Mouse (Mus musculus) spleen, adult 2 months (tissue): ENCODE measurements around the gene Actrt2. TPM values are rescaled to one million over a fixed set of nuclear protein-coding genes. Genes with fewer than 3 reads are reported as not detected.

Experiments used
- DNase-seq, 2 experiments: peaks; one replicate each; pipeline versions ENCODE4 v3.0.0 to v3.0.0-alpha.2; 2012 to 2021; ENCODE audit warnings: low spot score in 2 of 2, low read depth in 1 of 2
- H3K27ac ChIP-seq: fragments of 200-500 bp; 2 replicates; pipeline ENCODE4 v1.5.1; 2012; ENCODE audit warnings: low read length, inconsistent platforms; ENCODE audit not compliant: insufficient read depth
- H3K27me3 ChIP-seq: fragments of 200-500 bp; 2 replicates; pipeline ENCODE4 v1.6.1; 2012; ENCODE audit warnings: mild to moderate bottlenecking, moderate library complexity, low read length, inconsistent platforms; ENCODE audit not compliant: control insufficient read depth, insufficient read depth
- H3K36me3 ChIP-seq: fragments of 200-500 bp; 2 replicates; pipeline ENCODE4 v1.6.1; 2012; ENCODE audit warnings: mild to moderate bottlenecking, low read length, inconsistent platforms; ENCODE audit not compliant: control insufficient read depth, insufficient read depth
- H3K4me1 ChIP-seq: fragments of 200-500 bp; 2 replicates; pipeline ENCODE4 v1.6.1; 2011; ENCODE audit warnings: inconsistent platforms; ENCODE audit not compliant: control insufficient read depth, insufficient read depth, insufficient read length
- H3K4me3 ChIP-seq: fragments of 200-500 bp; 2 replicates; pipeline ENCODE4 v1.5.1; 2011; ENCODE audit warnings: mild to moderate bottlenecking, inconsistent platforms; ENCODE audit not compliant: insufficient read depth, insufficient read length; ENCODE audit errors: extremely low read depth
- CTCF ChIP-seq: fragments of 200-500 bp; IDR thresholded peaks from 2 replicates; pipeline ENCODE4 v1.5.1; 2011; ENCODE audit warnings: mild to moderate bottlenecking, inconsistent platforms; ENCODE audit not compliant: insufficient read depth, insufficient read length, insufficient replicate concordance; ENCODE audit errors: extremely low read depth
- POLR2A ChIP-seq: fragments of 200-500 bp; IDR thresholded peaks from 2 replicates; pipeline ENCODE4 v1.6.1; 2011; ENCODE audit warnings: low read depth, low read length, inconsistent platforms
- WGBS: fragments of 180-500 bp; shearing (Covaris S2); methylation state at CpG from one replicate; pipeline ENCODE4 v1.1.7; 2018; 5-methylcytosine and 5-hydroxymethylcytosine counted together
- polyA plus RNA-seq: library from polyadenylated mRNA; depleted of rRNA; stranded (reverse); fragments of >200 nt; gene quantifications from 2 replicates; pipeline ENCODE4 v1.2.3, GENCODE M21; 2012; rRNA removed

Actrt2 gene
- polyA plus RNA-seq, 1 experiment: not detected

GRCm38 (mm10) chr4:154625710-154626109 lies 42.0 kb downstream of the Actrt2 start:
- no peak overlapping the region for H3K27ac ChIP-seq
- no peaks in the 10 kb centered on the region for H3K36me3 ChIP-seq
- TF ChIP-seq CTCF: no peak
- WGBS: 90% methylated on average over 14 of the region's 14 CpGs
- DNase-seq: no peak
- H3K4me3 ChIP-seq: no peak overlapping the region
- H3K27me3 ChIP-seq: no peaks in the 10 kb centered on the region
- H3K4me1 ChIP-seq: no peaks in the 10 kb centered on the region

- no peak overlapping the region for H3K27ac ChIP-seq
- H3K4me1 ChIP-seq: no peaks in the 10 kb centered on the region
- no peak for DNase-seq
- no peak overlapping the region for H3K4me3 ChIP-seq
- 91% methylated on average over 3 of the region's 3 CpGs for WGBS
- no peaks in the 10 kb centered on the region for H3K27me3 ChIP-seq
- TF ChIP-seq CTCF: no peak
- TF ChIP-seq POLR2A: no peak
- no peaks in the 10 kb centered on the region for H3K36me3 ChIP-seq
Observed at GRCm38 (mm10) chr4:154623241-154623640, 44.4 kb downstream of the Actrt2 start.

- Histone ChIP-seq H3K36me3 (no peaks in the 10 kb centered on the region), H3K27ac (no peak overlapping the region), H3K4me3 (no peak overlapping the region), H3K27me3 (no peaks in the 10 kb centered on the region), H3K4me1 (no peaks in the 10 kb centered on the region)
- WGBS: 83% methylated on average over 4 of the region's 4 CpGs
- TF ChIP-seq CTCF (no peak), POLR2A (no peak)
- no peak for DNase-seq
Observed at GRCm38 (mm10) chr4:154622521-154622920, 45.1 kb downstream of the Actrt2 start.

Other genes with a start within 250 kb of the Actrt2 start
- gene Prdm16, start 31.0 kb downstream of the Actrt2 start, polyA plus RNA-seq: 2.0 and 4.0 TPM in 2 replicates
- gene Ttc34, start 169.6 kb upstream of the Actrt2 start, polyA plus RNA-seq: 0.01 TPM in 1 of 2 replicates, not detected in the other
- gene Mmel1, start 201.7 kb upstream of the Actrt2 start, polyA plus RNA-seq: 0.22 TPM in 2 replicates
- gene Fam213b, start 231.3 kb upstream of the Actrt2 start, polyA plus RNA-seq: 22.2 and 33.6 TPM in 2 replicates